Mouse (Mus musculus) yolk sac, embryonic 10.5 days (tissue): ENCODE measurements around the gene Rbbp6.

Source experiments
- DNase-seq: peaks from one replicate; pipeline ENCODE4 v3.0.0-alpha.2; 2017; ENCODE audit warnings: low spot score

The Rbbp6 gene

DNA sequence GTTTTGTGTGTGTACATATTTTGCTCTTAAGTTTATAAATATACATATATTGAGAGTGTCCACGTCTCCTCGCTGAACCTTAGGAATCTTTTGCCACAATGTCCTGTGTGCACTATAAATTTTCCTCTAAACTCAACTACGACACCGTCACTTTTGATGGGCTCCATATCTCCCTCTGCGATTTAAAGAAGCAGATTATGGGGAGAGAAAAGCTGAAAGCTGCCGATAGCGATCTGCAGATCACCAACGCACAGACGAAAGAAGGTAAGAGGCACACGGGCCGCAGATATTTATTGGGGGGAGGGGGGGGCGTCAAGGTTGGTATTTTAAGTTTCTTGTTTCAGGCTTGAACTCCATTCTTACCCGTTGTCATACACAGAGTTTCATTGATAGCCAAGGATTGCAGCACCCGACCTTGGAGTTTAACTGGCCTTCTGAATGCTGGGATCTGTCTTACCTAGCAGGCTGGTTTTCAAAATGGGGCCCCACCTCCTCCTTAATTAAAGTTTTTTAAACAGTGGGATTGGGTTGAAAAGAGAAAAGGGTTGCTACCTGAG, 5.5 kb downstream of the Rbbp6 start:
- DNase-seq: peak; percentile 12

DNA sequence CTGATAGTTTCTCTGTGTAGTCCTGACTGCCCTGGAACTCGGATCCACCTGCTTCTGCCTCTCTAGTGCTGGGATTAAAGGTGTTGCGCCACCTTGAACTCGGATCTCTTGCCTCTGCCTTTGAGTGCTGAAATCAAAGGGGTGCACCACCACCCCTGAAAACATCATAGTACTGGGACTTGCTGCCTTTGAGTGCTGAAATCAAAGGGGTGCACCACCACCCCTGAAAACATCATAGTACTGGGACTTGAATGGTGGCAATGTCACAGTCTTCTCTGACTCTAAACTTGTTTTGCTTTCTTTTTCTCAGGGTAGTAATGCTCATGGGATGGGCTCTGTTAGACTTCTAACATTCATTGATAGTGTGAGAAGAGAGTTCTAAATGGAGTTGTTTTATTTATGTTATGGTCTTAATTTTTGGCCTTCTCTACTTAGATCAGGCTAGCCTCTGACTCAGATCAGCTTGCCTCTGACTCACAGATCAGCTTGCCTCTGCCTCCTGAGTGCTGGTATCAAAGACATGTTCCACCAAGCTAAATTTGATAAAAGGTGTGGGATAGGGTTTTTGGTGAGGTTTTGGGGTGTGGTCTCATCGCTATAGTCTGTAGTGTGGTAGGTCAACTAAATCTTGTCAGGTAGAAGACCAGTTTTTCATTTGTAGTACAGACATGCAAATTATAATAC, 6.7 kb downstream of the Rbbp6 start:
- no peak for DNase-seq

DNA sequence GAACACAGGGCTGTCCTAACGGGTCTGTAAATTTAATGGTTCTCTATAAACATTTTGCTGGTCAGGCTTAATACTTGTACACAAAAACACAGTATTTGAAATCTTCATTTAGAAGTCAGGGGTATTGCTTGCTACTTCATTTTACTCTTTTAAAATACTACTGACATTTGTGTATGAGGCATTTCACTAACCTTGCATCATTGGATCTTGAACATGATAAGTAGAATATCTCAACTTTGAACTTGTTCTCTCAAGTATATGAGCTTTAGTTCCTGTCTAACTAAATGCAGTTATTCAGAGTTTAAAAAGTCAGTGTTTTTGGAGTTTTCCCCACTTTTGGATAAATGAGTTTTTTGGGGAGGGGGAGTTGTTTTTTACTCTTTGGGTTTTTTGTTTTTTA, 14.0 kb downstream of the Rbbp6 start:
- no peak for DNase-seq

DNA sequence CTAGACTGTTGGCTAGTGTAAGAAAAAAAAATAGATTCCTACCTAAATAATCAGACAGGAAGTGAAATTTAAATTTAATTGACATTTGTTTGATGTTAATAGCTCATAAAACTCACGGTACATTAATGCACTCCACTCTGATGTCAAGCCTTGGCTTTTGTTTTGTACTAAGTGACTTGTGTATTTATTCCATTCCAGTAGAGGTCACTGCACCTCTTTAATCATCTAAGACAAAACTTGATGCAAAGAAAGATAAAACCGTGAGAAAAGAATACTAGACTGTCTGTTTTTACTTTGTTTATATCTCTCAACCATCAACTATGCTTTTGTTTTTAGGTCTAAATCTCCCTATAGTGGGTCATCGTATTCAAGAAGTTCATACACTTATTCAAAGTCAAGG, 32.7 kb downstream of the Rbbp6 start:
- DNase-seq: no peak

DNA sequence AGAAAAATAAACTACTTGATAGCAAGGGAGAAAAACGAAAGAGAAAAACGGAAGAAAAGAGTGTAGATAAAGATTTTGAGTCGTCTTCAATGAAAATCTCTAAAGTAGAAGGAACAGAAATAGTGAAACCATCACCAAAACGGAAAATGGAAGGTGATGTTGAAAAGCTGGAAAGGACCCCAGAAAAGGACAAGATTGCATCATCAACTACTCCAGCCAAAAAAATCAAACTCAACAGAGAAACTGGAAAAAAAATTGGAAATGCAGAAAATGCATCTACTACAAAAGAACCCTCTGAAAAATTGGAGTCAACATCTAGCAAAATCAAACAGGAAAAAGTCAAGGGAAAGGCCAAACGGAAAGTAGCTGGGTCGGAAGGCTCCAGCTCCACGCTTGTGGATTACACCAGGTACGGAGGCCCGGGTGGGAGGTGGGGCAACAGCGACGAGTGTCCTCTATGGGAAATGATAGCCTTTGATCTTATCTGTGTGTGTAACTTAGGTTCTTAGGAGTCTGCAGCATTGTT, 34.4 kb downstream of the Rbbp6 start:
- no peak for DNase-seq

DNA sequence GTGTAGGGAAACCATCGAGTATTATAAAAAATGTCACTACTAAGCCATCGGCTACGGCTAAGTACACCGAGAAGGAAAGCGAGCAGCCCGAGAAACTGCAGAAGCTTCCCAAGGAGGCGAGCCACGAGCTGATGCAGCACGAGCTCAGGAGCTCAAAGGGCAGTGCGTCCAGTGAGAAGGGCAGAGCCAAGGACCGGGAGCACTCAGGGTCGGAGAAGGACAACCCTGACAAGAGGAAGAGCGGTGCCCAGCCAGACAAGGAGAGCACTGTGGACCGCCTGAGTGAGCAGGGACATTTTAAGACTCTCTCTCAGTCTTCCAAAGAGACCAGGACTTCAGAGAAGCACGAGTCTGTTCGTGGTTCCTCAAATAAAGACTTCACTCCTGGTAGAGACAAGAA, 35.3 kb downstream of the Rbbp6 start:
- DNase-seq: no peak

DNA sequence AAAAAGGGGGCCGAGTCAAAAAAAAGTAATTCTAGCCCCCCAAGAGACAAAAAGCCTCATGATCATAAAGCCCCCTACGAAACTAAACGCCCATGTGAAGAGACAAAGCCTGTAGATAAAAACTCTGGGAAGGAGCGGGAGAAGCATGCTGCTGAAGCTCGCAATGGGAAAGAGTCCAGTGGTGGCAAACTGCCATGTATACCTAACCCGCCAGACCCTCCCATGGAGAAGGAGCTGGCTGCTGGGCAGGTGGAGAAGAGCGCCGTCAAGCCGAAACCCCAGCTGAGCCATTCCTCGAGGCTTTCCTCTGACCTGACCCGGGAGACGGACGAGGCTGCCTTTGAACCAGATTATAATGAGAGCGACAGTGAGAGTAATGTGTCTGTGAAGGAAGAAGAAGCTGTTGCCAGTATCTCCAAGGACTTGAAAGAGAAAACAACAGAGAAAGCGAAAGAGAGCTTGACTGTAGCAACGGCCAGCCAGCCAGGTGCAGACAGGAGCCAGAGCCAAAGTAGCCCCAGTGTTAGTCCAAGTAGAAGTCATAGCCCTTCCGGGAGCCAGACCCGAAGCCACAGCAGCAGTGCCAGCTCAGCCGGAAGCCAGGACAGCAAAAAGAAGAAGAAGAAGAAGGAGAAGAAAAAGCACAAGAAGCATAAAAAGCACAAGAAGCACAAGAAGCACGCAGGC, 36.0 kb downstream of the Rbbp6 start:
- DNase-seq: no peak

DNA sequence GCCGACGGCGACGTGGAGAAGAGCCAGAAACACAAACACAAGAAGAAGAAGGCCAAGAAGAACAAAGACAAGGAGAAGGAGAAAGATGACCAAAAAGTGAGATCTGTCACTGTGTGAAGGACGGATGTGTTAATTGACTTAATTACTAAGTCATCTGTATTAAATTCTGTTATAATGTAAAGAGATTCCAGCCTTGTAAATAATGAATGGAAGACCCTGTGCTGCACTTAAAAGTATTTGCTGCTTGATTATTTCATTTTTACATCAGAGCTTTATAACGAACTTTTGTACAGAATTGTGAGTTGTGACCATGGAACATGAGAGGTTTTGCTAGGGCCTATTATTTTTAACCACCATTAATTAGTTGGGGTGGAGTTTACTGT, 36.5 kb downstream of the Rbbp6 start:
- DNase-seq: no peak

DNA sequence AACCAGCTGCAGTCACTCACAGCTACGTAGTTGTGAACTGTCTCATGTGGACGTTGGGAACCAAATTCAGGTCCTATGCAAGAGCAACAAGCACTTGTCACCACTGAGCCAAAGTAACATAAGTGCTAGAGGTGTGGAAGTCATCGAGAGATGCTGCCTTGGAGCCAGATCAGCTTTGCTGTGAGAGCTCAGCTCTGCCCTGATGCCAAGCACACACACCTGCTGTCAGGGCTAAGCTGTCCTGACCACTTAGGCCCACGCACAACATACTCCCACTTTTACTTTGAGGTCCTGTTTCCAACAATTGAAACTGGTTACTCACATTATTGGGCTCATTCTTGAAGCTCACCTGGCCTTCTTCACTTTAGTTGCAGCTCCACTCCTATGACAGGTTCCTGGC, 37.7 kb downstream of the Rbbp6 start:
- DNase-seq: no peak

DNA sequence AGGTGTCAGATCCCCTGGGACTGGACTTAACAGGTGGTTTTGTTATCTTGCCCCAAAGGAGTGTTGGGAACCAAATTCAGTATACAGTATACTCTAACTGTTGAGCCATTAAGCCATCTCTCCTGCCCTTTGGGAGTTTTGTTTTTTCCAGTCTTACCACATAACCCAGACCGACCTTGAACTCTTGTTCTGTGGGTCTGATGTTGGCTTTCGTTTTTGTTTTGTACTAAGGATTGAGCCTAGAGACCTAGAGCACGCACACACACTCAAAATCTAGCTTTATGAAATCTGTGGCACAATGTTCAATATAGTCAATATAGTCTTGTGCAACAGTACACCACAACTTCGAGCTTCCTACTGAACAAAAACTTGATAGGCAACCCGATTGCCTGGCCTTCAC, 39.0 kb downstream of the Rbbp6 start:
- DNase-seq: no peak

DNA sequence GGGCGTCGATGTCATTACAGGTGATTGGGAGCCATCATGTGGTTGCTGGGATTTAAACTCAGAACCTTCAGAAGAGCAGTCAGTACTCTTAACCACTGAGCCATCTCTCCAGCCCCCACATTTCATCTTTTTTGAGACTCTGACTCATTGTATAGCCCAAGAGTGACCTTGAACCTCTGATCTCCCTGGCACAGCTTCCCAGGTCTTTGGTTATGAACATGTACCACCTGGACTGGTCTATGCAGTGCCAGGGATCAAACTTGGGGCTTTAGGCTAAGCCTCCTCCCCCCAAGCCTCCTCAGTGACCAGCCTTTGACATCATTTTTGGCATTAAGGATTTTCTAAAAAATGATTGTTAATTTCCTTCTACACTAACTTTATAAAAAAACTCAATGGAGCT, 40.8 kb downstream of the Rbbp6 start:
- DNase-seq: no peak

DNA sequence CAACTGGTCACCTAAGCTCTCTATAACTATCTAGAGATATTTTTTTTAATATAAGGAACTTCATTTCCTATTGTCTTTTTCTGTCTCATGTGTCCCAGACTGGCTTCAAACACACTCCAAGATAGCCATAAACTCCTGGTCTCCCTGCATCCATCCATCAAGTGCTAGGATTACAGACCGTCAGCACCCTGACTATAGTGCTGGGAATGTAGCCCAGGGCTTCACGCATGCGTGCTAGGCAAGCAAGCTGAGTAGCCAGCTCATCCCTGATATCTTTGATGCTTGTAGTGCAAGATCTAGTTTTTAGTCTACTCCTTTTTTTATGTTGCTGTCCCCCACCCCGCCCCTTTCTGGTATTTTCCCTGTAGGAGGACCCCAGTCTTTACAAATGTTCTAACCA, 42.3 kb downstream of the Rbbp6 start:
- no peak for DNase-seq

DNA sequence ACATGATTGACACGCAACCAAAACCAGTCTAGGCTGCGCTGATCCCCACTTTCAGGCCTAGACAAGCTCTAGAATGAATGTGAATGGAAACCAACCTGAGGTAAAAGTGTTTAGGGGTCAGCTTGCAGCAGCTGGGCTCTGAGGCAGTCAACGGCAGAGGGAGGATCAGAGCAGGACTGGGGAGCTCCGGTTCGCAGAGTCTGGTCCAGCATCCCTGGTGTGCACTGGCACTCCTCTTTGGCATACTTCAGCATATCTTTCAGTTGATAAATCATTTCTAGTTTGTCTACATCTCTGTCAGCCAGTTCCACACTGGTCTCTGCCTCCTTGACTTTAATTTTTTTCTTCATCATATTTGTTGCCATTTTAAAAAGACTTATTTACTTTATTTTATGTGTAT, 48.0 kb downstream of the Rbbp6 start:
- no peak for DNase-seq

DNA sequence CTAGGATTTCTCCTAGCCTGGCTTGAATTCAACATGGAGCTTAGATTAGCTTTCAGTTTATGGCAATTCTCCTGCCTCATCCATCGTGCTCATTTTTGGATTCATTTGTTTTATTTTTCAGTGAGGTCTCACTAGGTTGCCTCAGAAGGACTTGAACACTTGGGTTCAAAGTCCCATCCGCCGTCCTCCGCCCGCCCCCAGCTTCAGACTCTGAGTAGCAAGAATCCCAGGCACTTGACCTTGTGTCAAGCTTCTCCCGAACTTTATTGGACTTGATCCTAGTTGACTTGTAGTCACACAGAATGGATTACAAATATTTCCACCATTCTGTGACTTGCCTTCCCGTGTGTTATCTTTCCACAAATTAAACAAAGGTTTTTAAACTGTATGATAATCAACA, 49.2 kb downstream of the Rbbp6 start:
- no peak for DNase-seq

DNA sequence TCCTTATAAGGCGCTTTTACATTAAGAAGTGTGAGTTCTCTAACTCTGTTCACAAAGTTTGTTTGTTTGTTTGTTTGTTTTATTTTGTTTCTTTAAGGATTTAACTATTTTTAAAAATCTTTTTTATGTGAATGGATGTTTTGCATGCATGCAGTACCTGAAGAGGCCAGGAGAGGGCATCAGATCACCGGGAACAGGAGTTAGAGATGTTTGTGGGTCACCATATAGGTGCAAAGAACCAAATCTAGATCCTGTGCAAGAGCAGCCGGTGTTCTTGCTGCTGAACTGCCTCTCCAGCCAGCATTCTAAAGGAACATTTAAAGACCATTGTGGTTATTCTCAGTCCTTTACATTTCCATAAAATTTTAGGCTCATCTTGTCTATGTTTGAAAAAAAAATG, 52.1 kb downstream of the Rbbp6 start:
- no peak for DNase-seq

DNA sequence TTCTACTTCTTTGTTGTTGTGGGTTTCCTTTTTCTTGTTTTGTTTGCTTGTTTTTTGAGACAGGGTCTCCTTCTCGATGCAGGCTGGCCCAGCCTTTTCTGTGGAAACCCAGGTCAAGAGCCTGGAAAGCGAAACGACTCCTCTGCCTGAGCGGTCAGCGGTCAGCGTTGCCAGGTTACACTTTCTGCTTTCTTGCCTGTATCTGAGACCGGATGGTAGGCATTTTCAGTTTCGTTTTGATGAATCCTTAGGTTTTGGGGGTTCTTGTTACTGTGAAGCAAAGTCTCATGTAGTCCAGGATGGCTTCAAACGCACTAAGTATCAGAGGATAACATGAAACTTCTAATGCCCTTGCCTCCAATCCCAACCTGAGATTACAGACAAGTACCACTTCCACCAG, 59.6 kb downstream of the Rbbp6 start:
- DNase-seq: no peak

DNA sequence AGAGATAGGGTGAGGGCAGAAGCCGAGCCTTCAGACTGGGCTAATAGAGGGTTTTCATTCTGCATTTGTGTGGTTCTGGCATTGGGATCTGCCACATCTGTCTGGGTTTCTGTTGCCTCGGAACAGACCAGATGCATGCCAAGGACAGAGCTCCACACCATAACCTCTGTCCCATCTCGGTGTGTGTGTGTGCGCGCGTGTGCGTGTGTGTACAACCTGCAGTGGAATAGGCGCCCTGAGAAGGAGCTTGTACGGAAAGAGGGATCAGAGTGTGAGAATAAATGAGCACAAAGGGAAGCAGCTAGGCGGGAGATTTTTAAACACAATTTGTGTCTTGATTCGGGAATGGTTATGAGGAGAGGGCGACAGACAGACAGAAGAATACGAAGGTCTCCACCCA, 64.8 kb downstream of the Rbbp6 start:
- no peak for DNase-seq

DNA sequence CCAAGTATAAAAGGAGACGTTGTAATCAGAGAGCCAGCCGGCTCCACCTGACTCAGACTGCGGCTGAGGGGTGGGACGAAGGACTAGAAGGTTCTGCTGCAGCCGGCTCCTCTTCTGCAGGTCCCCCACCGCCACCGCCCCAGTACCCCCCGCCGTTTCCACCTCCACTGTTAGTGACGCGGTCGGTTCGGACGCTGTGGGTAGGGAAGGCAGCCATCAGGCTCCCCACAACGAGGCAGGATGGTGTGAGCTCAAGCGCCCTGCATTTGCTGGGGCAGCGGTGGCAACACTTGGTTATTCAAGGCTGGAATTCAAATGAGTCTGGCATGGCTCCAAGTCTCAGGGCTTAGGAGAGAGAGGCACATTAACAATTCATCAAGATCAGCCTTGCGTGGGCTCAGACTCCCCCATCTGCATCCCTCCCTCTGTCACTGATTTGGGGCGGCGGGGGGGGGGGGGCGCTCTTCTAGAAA, 65.3 kb downstream of the Rbbp6 start:
- DNase-seq: peak; percentile 22

DNA sequence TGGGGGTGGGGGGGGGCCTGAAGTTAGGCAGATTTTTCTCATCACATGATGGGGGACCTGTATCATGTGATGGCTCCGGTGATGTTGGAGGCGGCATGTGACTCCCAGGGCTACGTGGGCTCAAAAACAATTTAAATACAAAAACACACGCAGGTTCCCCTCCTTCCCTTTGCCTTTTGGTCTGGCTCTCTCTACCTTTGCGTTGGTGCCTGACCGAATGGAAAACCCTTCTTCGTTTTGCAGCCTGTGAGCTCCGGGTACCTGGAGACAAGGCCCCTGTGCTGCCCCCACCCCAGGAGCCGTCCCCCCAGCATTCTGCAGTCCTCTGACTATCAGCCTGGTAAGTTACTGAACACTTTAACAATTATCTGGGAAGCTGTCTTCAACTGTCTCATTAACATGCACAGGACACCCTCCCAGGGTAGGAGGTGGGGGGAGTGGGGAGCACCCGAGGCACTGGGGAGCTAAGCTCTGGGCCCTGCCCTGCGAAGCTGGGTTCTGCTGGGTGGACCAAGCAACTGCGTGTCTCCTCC, 65.8 kb downstream of the Rbbp6 start:
- DNase-seq: no peak

DNA sequence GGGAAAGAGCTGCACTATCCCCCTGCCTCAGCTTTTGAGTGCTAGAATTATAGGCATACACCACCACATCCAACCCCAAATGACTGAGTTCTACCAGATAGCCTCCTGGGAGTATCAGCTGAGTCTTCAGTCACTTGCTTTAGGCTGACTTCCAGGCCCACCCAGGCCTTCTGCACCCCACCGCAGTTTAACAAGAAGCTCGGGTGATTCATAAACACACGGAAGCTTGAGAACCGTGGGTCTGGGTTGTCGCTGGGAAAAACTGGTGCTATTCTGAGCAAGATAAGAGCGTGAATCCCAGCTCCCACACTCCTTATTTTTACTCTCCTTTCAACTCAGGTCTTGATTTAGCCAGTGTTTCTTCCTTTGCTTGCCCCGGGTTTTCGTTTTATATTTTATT, 69.8 kb downstream of the Rbbp6 start:
- DNase-seq: no peak

DNA sequence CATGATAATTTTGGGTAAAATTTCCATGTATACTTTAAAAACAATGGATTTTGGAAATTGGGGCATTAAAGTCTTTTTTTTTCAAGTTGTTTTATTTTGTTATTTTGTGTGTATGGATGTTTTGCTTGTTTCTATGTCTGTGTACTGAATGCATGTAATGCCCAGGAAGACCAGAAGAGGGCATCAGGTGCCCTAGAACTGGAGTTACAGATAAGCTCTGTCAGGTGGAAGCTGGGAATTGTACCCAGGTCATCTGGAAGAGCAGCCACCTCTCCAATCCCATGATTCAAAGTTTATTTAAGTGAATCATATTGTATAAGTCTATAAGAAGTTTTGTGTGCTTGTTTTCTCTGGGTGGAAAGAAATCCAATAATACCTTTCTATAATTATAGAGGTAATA, 73.8 kb downstream of the Rbbp6 start:
- DNase-seq: no peak

DNA sequence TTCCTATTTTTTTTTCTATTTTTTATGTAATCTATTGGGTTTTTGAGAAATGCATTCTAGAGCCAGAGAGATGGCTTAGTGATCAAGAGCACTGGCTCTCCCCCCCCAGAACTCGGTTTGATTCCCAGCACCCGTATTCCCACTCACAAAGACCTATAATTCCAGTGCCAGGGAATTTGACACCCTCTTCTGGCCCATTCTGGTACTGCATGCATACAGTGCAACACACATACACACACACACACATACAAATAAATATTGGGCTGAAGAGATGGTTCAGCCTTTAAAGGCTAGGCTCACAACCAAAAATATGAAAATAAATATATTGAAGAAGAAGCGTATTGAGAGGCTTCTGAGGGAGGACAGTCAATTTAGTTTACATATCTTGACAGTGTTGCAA, 79.7 kb downstream of the Rbbp6 start:
- DNase-seq: no peak

DNA sequence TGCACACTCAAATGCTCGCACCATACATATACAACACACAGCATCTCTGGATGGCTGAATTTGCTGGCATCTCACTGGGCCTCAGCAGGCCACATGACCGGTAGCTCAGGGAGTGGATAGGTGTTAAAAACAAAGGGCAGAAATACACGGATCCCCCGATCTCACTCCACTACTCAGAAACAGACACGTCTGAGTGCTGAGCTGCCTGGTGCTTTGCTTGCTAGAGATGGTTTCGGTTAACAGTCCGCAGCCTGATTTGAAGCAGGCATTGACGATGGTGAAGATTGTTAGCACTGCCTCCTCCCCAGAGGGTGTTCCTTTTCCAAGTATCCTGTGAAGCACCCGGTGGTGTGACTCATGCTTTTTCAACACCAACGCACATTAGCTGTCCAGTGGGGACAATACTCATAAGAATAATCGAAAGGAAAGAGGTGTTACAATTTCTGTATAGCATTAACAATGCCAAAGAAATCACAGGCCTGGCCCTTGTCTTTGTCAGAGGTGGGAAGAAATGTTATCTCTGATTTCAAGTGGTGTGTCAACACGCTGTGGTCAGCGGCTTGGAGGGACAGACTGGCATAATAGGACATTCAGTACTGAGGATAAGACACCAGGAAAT, 81.1 kb downstream of the Rbbp6 start:
- DNase-seq: no peak
